Mouse (Mus musculus): ENCODE measurements around the gene Nr2c1.

Gene Nr2c1

DNA sequence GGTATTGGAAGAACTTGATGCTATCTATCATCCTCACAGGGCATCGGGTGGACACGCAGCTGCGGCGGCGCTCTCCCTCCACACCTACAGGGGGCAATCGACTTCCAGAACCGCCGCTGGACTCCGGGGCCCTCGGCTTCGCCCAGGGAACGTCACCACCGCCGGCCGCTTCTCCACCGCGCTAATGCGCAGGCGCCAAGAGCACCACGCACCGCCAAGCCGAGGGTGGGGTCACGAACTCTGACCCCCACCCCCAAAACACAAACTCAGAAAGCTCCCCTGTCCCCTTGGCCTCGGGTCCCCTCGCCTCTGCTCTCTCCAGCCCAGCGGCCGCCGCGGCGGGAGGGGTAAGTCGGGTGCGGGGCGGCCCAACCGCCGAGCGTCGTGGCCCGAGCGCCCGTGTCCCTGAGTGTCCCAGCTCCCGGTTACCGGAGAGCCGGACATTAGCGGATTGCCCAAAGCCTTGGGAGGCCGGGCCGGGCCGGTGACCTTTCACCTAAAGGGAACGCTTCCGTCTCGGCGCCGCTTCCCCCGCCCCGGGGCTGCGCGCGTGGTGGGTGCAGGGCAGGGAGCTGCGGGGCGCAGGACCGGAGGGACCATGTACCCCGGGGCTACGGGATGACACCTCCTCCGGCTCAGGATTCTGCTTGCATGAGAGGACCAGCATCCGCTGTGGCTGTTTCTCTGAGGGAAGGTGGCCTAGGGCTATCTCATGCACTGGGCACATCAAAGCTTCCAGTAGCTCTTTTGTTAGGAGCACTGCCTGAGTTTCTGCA is at the start of gene Nr2c1:
TSS of gene Nr2c1 (plus strand) at position 268 of the 776 bp plus-strand sequence.
- DNase-seq: peak; percentile 93

DNA sequence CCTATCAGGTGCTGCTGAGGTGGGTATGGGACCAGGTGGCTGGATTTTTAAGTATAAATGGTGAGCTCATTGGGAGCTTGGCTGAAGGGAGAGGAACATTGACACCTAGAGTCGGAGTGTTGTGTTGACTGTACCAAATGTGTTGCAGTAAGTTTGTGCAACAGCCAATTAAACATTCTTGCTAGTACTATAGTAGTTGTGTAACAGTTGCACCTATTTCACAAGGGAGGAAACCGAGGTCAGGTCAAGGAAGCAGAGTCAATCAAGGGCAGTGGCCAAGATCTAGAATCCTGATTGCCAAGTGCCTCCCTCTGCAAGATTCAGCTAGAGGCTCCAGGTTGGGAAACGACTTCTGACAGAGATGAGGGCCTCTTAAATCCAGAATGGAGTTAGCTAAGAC is 49.7 kb upstream of the Nr2c1 start:
- DNase-seq: no peak

DNA sequence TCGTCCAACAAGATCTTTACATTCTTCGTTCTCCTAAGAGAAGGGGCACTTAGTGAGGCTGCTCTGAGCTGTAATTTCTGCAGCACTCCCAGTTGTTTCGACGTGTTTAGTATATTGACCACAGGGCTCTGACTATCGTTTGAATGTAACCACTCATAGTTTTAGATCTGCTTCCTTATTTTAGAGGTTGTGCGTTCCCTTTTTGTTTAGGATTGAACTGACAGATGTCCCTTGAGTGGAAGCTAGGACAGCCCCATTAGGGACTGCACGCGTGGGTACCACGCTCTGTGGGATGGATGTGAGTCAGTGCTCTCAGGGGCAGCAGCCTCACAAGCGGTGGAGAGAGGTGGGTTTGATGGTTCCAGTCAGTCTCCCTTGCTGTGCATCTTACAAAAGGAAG is 42.3 kb upstream of the Nr2c1 start:
- no peak for DNase-seq

DNA sequence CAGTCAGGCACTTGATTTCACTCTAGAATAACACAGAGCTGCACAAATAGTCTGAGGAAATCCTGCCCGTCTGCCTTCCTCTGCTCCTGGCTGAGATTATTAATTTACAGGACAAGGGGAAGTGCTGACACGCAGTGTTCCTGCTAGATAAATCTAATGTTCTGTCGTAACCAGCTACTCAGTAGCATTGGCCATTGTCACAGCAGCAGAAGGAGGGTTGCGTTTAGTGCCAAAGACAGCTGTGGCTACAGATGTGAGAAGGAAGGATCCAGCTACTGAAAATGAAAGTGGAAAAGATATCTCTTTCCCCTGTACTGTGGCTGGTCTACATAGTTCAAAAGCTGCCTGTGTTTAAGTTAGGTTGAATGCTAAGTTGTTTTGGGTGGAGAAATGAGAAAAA is 40.7 kb upstream of the Nr2c1 start:
- DNase-seq: no peak

DNA sequence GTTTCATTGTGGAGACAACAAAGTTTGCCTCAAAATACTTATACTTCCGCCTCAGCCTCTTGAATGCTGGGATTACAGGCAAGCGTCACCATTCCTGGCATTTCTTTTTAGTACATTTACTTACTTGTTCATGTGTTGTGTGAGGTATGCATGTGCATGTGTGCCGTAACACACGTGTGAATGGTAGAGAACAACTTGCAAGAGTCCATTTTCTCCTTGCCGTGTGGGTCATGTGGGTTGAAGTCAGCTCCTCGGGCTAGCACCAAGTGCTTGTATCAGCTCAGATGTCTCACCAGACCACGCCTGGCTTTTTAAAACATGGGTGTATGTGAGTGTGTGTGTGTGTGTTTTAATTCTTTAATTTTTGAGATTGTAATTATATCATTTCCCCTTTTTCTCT is 40.2 kb upstream of the Nr2c1 start:
- DNase-seq: no peak

DNA sequence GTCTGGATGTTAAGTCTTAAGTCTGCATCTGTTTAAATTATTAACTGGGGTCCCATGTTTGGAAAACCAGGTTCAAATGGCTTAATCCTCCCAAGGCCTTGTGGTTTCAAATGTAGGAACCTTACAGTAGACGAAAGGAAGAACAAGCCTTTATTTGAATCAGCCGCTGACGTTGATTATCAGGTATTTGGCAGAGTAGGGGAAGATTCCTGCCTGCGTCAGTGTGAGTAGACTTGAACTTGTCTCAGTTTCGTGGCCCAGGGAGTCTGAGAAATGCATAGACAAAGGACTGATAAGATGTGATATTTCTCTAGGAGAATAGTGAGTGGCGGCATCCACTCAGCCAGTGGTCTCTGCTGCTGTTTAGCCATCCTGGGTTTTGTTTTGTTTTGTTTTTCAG is 39.0 kb upstream of the Nr2c1 start:
- no peak for DNase-seq

DNA sequence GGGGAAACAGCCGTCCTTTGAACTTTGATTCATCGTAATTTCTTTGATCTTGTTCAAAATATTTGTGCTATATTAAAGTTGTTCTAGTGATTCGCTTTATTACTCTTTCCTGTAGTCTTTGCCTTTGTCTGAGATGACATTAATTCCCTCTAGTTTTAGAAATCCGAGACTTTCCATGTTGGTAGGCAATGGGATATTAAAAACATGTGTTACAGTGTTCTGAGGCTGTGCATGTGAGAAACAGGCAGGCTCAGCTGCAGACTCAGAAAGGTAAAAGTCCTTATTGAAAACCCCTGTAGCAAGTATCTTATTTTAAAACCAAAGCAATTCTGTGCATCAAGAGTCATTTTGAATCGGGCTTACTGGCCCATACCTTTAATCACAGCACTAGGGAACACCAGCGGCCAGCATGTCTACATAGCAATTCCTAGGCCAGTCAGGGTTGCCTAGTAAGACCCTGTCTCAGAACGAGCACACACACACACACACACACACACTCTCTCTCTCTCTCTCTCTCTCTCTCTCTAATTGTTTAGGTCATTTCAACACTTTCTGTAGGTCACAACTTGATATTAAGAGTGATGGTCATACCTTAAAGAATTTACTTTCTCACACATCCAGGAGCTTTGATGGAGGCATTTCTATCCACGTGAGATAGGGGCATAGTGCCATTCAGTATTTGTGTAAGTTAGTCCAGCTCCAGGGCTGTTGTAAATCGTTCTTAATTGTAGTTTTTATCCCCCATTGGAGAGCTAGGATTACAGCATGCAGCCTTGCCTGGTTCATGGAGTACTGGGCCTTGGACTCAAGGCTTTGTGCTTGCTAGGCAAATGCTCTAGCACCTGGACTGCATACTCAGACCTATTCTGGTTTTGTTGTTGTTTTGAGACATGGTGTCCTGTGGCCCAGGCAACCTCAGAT is 36.7 kb upstream of the Nr2c1 start:
- no peak for DNase-seq

DNA sequence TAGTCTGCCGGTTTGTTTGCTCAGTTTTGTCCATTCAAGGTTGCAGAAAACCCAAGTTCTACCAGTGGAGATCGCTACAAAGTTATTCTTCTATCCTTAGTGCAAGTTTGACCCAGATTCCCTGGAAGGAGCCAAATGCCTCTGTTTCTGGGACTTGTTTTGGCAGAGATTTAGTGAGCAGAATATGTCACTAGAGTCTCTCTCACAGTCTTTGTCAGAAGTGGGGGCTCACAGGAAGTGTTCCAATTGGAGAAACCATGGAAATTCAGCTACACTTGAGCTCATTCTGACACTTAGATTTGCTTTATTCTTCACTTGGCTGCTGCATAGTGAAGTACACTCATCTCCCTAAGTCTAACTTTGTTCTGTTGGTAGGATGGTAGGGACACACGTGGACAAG is 35.6 kb upstream of the Nr2c1 start:
- DNase-seq: no peak

DNA sequence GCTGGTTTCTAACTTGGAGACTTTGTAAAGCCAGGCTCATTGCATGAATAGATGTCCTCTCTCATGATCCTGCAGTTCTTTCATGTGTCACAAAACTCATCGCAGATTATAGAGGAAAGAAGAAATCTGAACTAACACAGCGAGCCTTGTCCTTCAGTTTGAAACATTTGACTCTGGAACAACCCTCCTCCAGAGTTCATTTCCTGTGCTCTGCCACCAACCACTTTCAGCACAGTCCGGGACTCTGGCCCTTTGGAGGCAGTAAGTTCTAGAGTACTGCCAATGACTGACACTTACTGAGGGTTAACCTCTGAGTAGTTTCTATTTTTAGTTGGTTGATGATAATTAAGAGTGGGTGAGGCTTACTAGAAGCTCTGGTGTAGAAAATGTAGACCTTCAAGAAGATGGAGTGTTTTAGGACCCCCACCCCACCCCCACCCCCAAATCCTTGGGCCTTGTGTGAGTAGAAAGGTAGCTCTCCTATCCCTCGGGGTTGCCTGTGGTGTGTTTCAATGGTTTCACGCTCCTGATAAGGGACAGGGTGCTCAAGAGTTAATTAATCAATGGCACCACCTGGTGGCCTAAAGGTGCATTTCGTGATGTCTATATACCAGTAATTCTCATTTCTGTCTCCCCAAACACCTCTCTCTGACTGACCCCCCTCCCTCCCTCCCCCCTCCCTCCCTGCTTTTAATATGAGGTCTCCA is 31.8 kb upstream of the Nr2c1 start:
- DNase-seq: peak; percentile 82

DNA sequence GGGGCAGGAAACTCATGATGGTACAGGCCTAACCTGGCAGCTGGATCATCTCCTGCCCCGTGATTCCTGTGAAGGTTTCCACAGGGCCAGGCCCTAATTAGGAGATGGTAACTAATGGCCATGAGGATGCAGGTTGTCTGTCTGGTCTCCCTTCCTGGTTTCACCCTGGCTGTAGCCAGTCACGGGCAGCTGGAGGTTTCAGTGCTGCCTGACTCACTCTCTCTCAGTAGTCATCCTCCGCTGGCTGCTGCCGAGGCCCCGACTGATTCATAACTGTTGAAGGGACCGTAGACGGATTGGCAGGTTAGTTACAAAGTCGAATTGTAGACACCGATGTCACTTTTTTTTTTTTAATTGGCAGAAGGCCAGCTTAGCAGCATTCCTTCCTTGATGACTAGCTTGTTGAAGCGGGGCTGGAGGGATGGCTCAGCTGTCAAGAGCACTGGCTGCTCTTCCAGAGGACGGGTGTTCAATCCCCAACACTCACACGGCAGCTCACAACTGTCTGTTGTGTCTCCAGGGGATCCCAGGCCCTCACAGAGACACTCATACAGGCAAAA is 31.0 kb upstream of the Nr2c1 start:
- DNase-seq: no peak

DNA sequence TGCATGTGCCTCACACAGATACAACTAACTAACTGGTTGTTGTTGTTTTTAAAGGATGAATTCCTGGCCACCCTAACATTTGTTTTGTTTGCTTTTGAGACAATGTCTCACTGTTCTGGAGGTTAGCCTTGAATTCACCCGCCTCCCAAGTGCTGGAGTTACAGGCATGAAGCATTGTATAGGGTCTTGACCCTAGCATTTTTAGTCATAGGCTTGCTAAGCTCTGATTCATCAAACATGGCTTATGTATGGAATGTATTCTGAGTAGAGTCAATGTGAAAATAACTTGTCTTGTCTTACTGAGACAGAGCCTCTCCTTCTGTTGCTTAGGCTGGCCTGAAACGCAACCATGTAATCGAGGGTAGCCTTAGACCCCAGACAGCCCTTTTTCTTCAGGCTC is 29.9 kb upstream of the Nr2c1 start:
- no peak for DNase-seq

DNA sequence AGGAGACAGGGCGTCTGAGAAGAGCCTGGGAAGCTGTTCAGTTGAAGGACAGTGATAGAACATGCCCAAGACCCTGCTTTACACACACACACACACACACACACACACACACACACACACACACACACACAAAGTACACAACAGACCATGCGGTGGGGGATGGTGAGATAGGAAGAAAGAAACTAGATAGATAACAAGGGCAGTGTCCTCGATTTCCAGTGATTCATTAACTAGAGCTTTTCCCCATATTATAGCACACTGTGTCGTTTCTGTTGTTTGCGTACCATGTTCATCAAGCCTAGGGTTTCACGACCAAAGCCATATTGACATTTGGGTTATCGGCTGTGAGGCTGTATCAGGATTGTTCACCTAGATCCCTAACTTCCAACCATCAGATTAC is 28.8 kb upstream of the Nr2c1 start:
- DNase-seq: no peak

DNA sequence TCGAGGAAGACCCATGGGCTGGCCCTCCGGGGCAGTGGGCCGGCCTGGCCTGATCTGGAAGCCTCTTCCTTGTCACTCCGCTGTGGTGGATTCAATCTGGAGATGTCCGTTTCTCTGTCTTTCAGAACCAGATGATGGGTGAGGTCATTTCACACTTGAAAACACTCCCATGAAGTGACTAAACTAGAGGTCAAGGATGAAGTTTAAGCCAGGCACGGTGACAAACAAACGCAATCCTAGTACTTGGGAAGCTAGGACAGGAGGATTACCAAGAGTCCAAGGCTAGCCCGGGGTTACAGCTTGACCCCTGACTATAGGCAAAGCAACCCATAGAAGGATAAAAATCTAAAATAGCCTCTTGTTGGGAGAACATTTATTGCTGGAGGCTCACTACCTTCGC is 27.1 kb upstream of the Nr2c1 start:
- DNase-seq: no peak

DNA sequence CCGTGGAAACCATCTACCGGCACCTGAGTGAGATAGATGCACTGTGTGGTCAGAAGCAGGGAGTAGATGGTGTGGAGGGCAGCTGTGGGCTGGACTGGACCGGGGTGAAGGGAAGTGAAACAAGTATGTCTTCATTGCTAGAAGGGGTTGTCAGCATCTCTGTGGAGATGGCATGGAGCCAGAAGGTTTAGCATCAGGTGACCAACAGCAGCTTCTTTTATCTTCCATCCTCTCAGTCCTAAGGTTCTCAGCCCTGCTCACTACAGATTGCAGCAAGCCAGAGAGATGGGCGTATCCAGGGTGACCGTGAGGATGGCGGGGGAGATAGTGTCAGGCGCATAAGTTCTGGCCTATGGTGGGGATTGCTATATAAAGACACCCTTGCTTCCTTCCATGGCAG is 25.2 kb upstream of the Nr2c1 start:
- DNase-seq: no peak

DNA sequence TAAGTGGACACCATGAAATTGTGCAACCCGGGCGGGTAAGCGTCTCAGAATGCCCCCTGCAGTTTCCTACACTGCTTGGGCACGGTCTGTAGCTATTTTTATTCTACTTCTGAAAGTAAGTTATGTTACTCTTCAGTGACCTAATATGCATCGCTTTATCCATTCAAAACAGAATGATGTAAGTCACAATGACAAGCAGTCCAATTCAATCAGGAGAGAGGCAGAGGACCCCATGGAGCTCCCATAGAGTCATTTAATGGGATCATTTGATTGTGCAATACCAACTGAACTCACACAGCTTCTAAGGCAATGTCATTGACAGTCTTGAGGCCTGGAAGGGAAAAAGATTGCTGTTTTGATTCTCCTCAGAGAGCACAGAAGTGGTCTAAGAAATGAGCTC is 24.2 kb upstream of the Nr2c1 start:
- DNase-seq: no peak

DNA sequence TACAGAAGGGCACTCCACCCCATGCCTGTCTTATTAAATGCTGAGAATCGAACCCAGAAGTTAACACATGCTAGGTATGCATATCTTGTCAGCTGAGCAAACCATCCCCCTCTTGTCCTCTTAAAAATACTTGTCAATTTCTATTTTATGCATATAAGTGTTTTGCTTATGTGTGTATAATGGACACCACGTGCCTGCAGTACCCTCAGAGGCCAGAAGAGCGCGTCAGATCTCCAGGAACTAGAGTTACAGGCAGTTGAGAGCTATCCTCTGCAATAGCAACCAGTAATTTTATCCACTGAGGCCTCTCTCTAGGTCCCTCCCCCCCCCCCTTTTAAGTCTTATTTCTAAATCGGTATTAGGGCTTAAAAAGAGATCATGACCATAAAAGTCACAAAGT is 23.4 kb upstream of the Nr2c1 start:
- no peak for DNase-seq

DNA sequence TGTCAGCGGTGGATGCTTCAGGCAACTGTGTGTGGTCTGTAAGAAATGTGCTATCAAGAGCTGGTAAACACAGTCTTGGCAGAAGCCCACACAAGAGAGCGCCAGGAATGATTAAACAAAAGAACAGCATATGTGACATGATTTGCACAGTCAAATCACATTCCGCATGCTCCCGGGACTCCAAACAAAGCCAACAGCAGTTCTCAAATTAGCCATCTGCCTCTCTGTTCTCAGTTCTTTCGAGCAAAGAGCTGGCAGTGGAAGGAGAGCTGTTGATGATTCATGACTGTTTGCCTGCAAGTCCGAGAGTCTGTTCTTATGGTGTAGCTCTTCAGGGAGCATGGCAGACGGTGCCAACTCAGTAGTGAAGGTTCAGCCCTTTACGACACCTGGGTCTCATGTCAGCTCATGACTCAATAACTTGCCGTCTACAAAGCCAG is 18.1 kb upstream of the Nr2c1 start:
- DNase-seq: peak; percentile 87

DNA sequence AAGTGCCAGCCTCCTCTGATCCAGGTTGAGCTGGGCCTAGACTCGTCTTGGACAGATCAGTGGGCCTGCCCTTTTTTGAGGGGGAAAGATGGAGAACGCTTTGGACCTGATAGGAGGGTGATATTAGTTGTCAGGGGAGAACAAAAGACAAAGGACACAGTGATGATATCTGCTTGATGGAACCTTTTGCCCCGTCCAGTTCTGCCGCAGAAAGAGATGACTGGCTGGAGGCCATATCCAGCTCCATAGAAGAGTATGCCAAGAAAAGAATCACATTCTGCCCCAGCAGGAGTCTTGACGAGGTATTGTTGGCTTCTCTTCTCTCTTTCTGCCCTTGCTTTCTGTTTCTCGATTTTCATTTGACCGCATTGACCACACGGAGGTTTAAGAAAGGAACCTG is 14.7 kb upstream of the Nr2c1 start:
- no peak for DNase-seq

DNA sequence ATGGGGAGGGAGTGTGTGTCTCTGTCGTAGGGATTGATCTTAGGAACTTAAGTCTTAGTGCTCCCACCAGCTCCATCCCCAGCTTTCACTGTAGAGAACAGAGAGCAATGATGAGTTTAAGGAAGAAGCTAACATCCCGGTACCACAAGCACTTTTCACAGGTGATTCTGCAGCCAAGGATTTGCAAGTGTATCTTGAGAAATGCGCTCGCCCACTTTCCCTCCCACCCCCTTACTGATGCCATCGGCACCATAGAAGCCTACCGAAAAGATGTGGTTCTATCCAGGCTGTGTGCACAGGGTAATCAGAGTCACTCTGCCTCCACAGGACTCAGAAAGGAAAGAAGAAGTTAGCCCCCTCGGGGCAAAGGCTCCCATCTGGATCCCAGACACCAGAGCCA is 14.1 kb upstream of the Nr2c1 start:
- DNase-seq: peak; percentile 23

DNA sequence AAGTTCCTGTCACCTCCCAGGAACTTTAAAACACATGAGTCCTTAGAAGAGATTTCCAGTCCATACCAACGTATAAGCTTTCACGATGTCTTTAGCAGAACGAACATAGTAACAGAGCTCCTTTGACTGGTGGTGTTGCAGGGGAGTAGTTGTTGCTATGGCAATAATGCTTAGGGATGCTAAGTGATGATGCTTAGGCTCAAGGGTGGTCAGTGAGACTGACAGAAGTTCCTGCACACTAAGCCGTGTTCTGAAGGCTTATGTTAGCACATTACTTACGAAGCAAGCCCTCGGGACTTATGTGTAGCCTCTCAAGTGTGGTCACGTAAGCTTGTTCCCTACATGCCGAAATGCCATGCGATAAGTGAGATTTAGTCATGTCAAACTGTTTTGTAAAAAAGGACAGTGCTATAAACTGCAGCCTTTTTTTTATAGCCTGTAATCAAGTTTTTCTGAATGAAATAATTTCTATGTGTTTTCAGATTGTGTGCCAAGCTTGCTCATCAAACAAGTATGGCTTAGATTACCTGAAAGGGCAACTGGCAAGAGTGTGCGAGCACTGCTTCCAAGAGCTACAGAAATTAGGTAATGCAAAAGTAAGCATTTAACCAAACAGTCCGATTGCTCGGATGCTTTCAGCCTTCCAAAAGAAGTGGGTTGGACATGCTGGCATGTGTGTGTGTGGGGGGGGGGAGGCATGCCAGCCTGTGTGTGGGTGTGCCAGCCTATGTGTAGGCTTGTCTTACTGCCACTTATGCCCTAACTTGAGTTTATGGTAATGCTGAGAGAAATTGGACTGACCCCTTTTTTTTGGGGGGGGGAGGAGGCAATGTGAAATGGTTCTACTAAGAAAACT is 13.1 kb upstream of the Nr2c1 start:
- no peak for DNase-seq

DNA sequence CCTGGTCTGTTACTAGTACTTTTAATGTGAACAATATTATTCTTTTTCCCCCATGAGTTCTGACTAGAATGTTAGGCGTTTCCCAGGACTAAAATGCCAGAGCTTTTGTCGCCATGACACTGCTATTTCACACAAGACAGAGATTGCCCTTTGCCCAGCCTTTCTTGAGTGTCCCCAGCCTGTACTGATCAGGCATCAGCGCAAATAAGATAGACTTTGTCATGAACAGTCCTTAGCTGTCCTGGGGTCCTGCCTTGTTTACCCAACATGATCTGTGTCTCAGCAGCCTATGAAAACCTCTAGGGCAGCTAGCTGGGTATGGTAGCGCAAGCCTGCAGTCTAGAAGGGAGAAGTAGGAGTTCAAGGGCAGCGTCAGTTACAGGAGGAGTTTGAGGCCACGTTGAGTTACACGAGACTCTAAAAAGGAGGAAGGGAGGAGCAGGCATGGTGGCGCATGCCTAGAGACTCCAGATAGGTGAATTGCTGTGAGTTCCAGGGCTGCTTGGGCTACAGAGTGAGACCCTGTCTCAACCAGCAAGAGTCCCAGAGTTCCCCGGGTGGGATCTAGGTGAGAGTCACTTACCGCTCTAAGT is 8.8 kb upstream of the Nr2c1 start:
- DNase-seq: no peak

Data from right cerebral cortex, adult 18-20 months (tissue).